Mouse (Mus musculus) A20 (cell line): ENCODE results near the gene Gm10322.

Experiments used
- DNase-seq: peaks from one replicate; pipeline ENCODE4 v3.0.0-alpha.2; 2011; ENCODE audit warnings: low read depth, low spot score

Gene Gm10322

DNA sequence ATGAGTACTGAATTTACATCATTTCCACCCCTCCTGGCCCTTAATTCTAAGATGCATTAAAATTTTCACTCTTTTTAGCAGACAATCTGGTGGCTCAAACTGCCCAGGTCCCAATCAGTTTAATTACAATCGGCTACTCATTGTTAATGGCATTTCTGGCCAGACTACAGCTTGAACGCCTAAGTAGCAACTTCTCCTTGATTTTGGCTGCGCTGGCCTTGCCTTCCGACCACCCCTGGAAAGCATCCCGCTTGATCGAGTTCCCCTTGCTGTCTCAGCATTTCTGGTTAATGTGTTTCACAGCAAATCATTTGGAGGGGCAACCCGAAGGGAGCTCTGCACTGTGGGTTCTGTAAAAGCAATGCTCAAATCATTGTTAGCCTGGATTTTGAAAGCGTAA, 13.8 kb upstream of the Gm10322 start:
- no peak for DNase-seq

- no peak for DNase-seq
Measured at GRCm38 (mm10) chr10:59602891-59603290, 13.0 kb upstream of the Gm10322 start.

DNA sequence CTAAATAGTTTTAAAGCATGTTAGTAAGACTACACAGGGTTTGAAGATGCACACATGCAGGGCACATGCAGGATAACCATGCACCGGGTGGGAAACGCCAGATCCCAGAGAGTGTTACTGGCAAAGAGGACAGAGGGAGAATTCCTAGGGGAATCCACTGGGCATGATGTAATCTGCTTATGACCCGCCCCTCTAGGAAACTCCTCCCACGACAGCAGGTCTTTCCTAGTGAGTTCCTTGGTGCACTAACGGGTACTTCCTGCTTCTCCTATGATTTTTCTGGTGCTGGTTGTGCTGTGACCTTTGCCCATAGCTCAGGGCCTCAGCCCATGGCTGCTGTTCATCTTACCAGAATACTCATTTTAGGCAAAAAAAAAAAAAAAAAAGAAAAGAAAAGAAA, 12.0 kb upstream of the Gm10322 start:
- DNase-seq = no peak

- no peak for DNase-seq
Measured at GRCm38 (mm10) chr10:59604879-59605464, 10.9 kb upstream of the Gm10322 start.

- no peak for DNase-seq
Measured at GRCm38 (mm10) chr10:59613276-59613675, 2.6 kb upstream of the Gm10322 start.

DNA sequence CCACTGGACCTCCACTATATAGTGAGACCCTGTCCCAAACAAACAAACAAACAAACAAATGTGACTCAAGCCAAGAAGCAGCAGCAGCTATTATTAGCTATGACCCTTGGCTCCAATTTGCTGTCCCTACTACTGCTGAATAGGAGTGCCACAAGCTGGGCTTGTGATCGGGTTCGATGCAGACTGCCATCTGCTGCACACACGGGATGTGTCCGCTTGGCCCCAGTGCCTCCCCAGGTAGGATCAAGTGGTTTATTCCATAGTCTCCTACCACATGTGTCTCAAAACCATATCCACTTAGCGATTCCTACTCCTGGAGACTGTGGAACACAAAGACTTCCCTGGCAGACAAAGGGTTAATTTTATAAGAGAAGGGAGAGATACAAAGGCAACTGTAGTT, 1.7 kb upstream of the Gm10322 start:
- DNase-seq = no peak

DNA sequence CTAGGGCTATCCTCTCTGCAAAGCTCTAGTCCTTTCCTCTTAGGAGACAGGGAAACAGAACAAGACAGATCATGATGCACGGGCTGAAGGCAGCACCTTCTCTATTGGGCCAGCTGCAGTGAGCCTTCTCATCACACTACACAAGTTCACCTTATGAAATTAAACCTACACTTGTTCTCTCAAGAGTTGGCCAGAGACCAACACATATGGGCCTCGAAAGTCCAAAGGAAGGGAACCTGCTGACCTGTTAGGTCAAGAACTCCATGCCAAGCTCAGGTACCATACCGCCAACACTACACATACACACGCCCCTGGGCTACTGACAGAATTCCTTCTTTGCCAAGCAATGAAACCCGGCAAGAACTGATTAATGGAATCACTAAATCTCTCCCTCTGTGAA, 452 bp upstream of the Gm10322 start:
- peak; percentile 27 for DNase-seq

GRCm38 (mm10) chr10:59616522-59616921, 659 bp downstream of the Gm10322 start, which contains the start of gene Mcu:
Mcu (minus strand) TSS chr10:59616692.
- DNase-seq = peak; percentile 93

GRCm38 (mm10) chr10:59617776-59618175, 1.9 kb downstream of the Gm10322 start:
- DNase-seq = no peak

DNA sequence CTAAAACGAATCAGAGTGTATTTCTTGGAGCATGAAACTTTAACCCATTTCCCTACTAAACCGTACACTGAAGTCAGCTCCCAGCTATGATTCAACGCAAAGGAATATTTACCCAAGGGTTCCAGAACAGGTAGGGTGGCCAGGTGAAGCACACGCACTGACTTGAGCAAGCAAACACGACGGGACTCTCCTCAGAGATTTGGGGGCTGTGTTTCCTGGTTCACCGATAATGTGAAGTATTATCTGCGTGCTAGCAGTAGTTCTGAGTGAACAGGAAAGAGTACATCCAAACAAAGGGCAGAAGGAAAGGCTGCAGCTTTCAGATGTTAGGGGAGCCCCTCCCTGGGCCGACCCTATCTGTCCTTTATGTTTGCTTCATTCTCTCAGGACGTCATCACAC, 5.5 kb downstream of the Gm10322 start:
- no peak for DNase-seq

DNA sequence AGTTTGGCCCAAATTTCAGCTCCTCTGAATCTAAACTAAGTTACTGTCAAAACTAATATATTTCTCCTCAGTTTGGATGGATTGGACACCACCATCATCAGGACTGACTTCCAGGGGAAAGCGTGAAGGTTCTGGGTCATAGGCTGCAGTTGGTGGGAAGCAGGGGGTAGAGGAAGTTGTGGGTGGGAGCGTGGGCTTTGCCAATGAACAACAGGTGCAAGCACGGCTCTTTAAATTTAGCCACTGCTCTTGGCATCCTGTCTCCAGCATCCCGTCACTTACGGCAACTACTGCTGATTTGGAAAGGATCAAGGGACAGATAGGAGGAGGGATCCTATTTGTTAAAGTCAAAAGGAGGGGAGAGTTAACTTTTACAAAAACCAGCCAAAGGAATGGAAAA, 7.6 kb downstream of the Gm10322 start:
- DNase-seq = no peak

DNA sequence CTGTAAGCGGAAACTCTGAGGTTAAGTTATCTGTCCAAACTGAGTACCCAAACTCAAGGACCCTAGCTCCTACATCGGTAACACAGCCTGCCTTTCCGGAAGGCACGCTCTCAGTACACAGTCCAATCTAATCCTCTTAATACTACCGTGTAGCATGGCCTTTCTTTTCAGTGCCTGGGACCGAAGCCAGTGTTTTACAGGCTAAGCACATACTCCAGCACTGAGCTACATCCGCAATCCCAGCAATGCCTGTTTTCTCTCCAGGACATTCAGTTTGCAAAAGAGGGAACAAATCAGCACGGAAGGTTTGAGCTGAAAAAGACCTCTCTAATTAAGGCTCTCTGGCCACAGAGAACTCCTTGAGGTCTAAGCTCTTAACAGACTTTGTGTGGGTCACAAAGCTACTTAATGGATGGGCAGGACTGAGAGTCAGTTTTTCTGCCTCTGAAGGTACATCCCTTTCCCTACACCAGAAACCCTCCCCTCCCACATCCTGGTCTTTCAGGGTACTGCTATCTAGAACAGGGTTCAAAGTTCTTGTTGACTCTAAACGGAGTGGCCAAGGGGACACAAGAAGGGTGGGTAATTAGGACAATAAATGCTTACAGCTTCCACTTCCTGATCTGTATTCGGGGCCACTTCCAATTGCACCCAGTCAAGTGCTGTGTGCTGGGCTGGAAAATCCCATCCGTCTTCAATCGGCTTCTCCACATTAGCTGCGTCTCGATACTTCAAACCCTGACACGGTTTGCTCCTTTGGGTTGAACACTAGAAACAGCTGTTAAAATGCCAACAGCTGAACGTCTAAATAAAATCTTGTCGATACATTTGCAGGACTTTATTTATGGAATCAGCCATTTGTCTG, 13.0 kb downstream of the Gm10322 start:
- DNase-seq = no peak

DNA sequence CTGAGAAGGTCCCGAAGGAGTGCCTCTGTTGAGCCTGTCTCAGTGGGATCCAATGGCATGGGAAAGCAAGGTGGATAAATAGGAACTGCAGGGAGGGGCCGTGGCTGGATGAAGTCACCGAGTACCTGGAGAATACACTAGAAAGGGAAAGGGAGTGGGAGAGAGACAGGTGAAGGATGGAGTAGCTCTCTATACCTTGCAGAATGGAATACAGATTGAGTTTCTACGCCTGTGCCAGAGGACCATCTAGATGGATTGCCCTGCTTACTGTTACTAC, 13.6 kb downstream of the Gm10322 start:
- DNase-seq = no peak

GRCm38 (mm10) chr10:59636048-59636447, 20.2 kb downstream of the Gm10322 start:
- peak; percentile 19 for DNase-seq

DNA sequence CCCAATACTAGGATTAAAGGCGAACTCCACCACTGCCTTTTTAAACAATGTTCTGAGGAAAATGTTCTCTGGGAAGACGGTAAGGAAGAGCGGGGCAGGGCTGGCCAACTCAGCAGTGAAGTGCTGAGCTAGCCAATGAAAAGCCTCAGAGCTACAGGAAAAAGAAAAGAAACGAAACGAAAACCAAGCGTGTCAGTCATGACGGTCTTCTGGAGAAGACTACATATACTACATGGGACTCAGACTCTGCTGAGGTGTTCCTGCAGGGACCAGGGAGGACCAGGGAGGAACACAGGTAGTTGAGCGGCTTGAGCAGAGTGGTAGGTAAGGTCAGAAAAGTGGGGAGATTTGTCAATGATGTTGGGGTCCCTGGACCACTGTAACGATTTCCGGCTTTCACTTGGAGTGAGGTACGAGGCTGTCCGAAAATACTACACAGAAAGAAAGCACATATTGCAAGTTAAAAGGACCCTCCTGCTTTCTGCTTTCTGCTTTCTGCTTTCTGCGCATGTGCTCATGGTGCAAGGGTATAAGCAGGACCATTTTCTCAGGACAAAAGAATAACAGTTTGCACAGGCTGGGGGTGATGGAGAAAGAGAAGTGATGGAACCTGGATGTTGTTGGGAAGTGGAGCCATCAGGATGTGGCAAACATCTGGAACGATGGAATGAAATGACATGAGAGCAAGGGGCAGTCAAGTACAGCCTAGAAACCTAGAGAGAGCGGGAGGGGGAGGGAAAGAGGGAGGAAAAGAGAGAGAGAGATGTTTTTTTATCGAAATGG, 21.1 kb downstream of the Gm10322 start:
- peak; percentile 84 for DNase-seq

- DNase-seq = no peak
Measured at GRCm38 (mm10) chr10:59637596-59638124, 21.8 kb downstream of the Gm10322 start.

DNA sequence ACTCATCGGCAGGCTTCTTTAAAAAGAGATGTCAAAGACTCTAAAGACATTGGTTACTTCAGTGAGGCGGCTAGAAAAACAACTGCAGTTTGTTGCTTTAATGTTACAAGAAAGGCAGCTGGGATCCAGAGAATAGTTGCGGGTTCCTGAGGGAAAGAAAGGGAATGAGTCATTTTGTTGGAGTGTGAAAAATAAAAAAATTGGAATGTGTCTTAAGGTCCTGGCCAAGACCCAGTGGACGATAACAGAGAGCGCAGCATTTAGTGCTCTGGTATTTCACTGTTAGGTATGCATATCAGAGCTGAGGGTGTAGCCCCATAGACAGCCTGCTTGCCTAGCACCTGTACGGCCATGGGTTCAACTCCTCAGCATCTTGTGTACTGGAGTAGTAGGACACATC, 22.7 kb downstream of the Gm10322 start:
- DNase-seq = no peak

- no peak for DNase-seq
Measured at GRCm38 (mm10) chr10:59642659-59643377, 27.0 kb downstream of the Gm10322 start.

DNA sequence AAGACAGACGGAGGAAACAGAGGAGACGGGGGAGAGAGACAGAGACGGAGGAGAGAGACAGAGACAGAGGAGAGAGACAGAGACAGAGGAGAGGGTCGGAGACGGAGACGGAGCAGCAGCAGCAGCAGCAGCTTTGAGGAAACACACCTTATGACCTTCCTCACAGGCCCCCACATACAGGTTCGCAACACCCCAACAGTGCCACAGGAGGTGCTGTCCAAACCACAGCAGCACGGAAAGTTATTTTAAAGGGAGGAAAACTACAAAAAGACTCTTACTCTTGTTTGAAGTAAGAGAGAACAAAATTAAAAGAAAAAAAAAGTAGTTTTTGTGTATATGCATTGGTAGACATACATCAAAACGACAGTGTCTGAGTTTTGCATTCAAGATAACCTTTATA, 27.8 kb downstream of the Gm10322 start:
- DNase-seq = no peak

- DNase-seq = no peak
Measured at GRCm38 (mm10) chr10:59644710-59645109, 28.8 kb downstream of the Gm10322 start.

DNA sequence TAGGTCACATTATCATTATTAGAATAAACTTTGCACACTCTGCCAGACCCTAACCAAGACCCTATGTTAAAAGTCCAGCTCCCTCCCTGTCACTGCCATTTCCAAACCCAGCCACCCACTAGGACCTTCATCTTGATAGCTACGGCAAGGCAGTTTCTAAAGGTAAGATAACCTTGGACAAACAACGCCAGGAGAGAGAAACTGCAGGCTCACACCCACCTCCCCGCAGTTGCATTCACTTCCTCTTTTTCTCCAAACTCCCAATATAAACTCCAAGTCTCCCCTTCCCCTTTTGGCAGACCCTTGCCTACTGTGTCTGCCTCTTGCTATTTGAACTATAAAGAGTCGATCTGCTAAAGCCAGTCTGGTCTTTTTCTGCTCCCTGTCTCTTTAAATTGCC, 29.3 kb downstream of the Gm10322 start:
- peak; percentile 30 for DNase-seq
